Comparison of ENCODE assay signal across 7 mouse cellular contexts in the genomic region with DNA sequence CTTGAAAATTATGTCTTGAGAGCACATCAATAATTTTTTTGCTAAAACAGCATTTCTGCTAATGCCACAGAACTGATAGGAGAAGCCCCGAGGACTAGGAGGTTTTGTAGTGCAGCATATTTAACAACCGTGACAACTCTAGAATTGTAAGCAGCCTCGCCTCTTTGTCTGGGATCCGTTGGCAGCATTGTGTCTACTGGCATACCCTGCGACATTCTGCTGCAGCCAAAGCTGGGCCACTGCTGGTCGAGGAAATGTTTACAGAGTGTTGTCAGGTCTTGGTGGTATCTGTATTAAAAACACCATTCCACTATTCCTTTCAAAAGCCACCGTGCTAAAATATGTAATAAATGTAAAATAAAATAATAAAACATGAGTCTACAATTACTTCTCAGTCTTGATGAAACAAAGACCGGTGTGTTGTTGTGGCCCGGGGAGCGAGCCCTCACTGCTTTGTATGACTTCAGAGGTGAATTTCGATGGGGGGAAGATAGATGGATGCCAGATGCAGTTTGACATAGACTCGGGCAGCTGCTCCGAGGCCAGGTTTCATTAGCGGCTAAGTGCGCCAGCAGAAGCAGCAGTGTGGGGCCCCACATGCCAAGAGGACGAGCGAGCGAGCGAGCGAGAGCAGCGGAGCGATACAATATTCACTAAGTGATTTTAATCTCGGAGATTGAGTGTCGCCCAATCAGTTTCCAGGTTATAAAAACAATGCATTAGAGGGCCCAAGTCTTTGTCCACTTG.
DNase-seq lines count a peak whose midpoint lies in the region; ATAC-seq lines count a peak whose summit lies in the region.

No protein-coding gene starts in this region.

- no peak for DNase-seq in lung, adult 18-20 months
- peak; percentile 72 for DNase-seq in forelimb bud, embryonic 11.5 days (ENCODE audit: low read depth, low spot score)
- peak; percentile 14 to 55 for DNase-seq in layer of hippocampus, adult 18-20 months (ENCODE audit: low spot score in 2 of 2)
- DNase-seq in thymus, adult 18-20 months: no peak
- DNase-seq in ovary, adult 18-20 months (ENCODE audit: low spot score): no peak

- peak overlapping the region; percentile 41 for H3K4me2 ChIP-seq in lung, embryonic 15.5 days
- peak overlapping the region; percentile 46 for H3K4me2 ChIP-seq in midbrain, embryonic 16.5 days (ENCODE audit: low read length)

- no peaks in the 10 kb centered on the region for H3K27me3 ChIP-seq in lung, embryonic 15.5 days
- no peaks in the 10 kb centered on the region for H3K27me3 ChIP-seq in midbrain, embryonic 16.5 days (ENCODE audit: control insufficient read depth, insufficient read depth, low read depth, low read length)

- no peaks in the 10 kb centered on the region for H3K9me3 ChIP-seq in lung, embryonic 15.5 days
- H3K9me3 ChIP-seq in midbrain, embryonic 16.5 days (replicated peaks; ENCODE audit: control insufficient read depth, low read length, poor library complexity, severe bottlenecking): no peaks in the 10 kb centered on the region

- no peak overlapping the region for H3K9ac ChIP-seq in lung, embryonic 15.5 days
- H3K9ac ChIP-seq in midbrain, embryonic 16.5 days (ENCODE audit: low read depth, low read length): peak overlapping the region; percentile 14; the same call in 1 of the 2 replicates

- 0 out of 2 replicates have a peak overlapping the region, but pooled peaks have one; percentile 2 for H3K4me3 ChIP-seq in lung, embryonic 15.5 days
- peak overlapping the region; percentile 4 for H3K4me3 ChIP-seq in midbrain, embryonic 16.5 days (ENCODE audit: low read depth, low read length)

- no peak overlapping the region for H3K27ac ChIP-seq in lung, embryonic 15.5 days
- peak overlapping the region; percentile 74 for H3K27ac ChIP-seq in midbrain, embryonic 16.5 days (ENCODE audit: low read length)

- peaks cover 6% of the 10 kb centered on the region; the same call in 1 of the 2 replicates for H3K4me1 ChIP-seq in lung, embryonic 15.5 days
- peaks cover 6% of the 10 kb centered on the region for H3K4me1 ChIP-seq in midbrain, embryonic 16.5 days (ENCODE audit: control insufficient read depth, insufficient read depth, low read length)

- H3K36me3 ChIP-seq in lung, embryonic 15.5 days: no peaks in the 10 kb centered on the region
- H3K36me3 ChIP-seq in midbrain, embryonic 16.5 days (ENCODE audit: control insufficient read depth, insufficient read depth, low read length): no peaks in the 10 kb centered on the region

- ATAC-seq in lung, embryonic 15.5 days (ENCODE audit: borderline replicate concordance, extremely low read depth, low FRiP score, low TSS enrichment): no peak; the same call in 1 of the 2 replicates
- peak; percentile 82 for ATAC-seq in midbrain, embryonic 16.5 days

- WGBS in lung, embryonic 15.5 days: 37% methylated on average over 24 of the region's 24 CpGs
- WGBS in midbrain, embryonic 16.5 days: 34% methylated on average over 24 of the region's 24 CpGs

Comparison
In these comparisons a context has a peak if more than half of its experiments do, and no peak if none do; other contexts are left out.
1. DNase-seq: peak in forelimb bud, embryonic 11.5 days (single experiment) and layer of hippocampus, adult 18-20 months (2 of 2); none in lung, adult 18-20 months (0 of 2), thymus, adult 18-20 months (0 of 2) and ovary, adult 18-20 months (single experiment).